ENCODE assay signal across 11 mouse cellular contexts in genomic region chr9:123931761-123932700, GRCm38 (mm10). TPM values are rescaled to one million over a fixed set of nuclear protein-coding genes. Genes with fewer than 3 reads are reported as not detected.
A peak's percentile ranks its signal among the peaks of the same experiment; 100 is the strongest.
DNase-seq lines count a peak whose midpoint lies in the region; ATAC-seq and TF ChIP-seq lines count a peak whose summit lies in the region.
"Had no signal": no experiment of that assay in that cellular context is flagged by ENCODE, and none has a peak within 500 bp of the region (broad histone marks: within the 10 kb centered on the region; RNA-seq: fewer than 3 reads in every experiment).

No protein-coding gene starts in this region.

- no peaks in the 10 kb centered on the region for H3K27me3 ChIP-seq in liver, embryonic 13.5 days
- H3K27me3 ChIP-seq in hindbrain, embryonic 10.5 days (ENCODE audit: insufficient read depth, poor library complexity, severe bottlenecking), result no peaks in the 10 kb centered on the region
- H3K27me3 ChIP-seq: embryonic facial prominence, embryonic 13.5 days had no signal

- no peak for TF ChIP-seq POLR2A in bone marrow, adult 2 months (IDR thresholded peaks at IDR 0.05; ENCODE audit: borderline replicate concordance, control insufficient read depth, low read depth, low read length)

- H3K9me3 ChIP-seq in liver, embryonic 13.5 days (replicated peaks), result no peaks in the 10 kb centered on the region
- H3K9me3 ChIP-seq in hindbrain, embryonic 10.5 days, result no peaks in the 10 kb centered on the region
- H3K9me3 ChIP-seq: embryonic facial prominence, embryonic 13.5 days had no signal

- H3K36me3 ChIP-seq in liver, embryonic 13.5 days, result no peaks in the 10 kb centered on the region
- H3K36me3 ChIP-seq in hindbrain, embryonic 10.5 days, result no peaks in the 10 kb centered on the region
- H3K36me3 ChIP-seq: embryonic facial prominence, embryonic 13.5 days had no signal

- 19% methylated on average over 6 of the region's 6 CpGs for WGBS in bone marrow, adult 2 months
- 31% methylated on average over 6 of the region's 6 CpGs for WGBS in liver, embryonic 13.5 days (ENCODE audit: insufficient replicate concordance)
- WGBS in hindbrain, embryonic 10.5 days, result 75% methylated on average over 6 of the region's 6 CpGs

- H3K4me1 ChIP-seq in bone marrow, adult 2 months (ENCODE audit: control insufficient read depth, insufficient read depth, low read length), result peaks cover 8% of the 10 kb centered on the region
- peaks cover 56% of the 10 kb centered on the region for H3K4me1 ChIP-seq in liver, embryonic 13.5 days (replicated peaks)
- peaks cover 7% of the 10 kb centered on the region; the same call in 1 of the 2 replicates for H3K4me1 ChIP-seq in hindbrain, embryonic 10.5 days (replicated peaks)

- H3K4me2 ChIP-seq in liver, embryonic 13.5 days, result no peak overlapping the region
- H3K4me2 ChIP-seq: embryonic facial prominence, embryonic 13.5 days had no signal

- peak; percentile 11 for DNase-seq in retina, postnatal 1 day
- DNase-seq in retina, embryonic 14.5 days (ENCODE audit: low spot score), result no peak
- DNase-seq in liver, embryonic 13.5 days, result no peak
- peak; percentile 46 for DNase-seq in thymus, postnatal 14 days
- DNase-seq in left cerebral cortex, adult 18-20 months (ENCODE audit: low spot score in 2 of 2), result no peak
- DNase-seq in hindbrain, embryonic 10.5 days (ENCODE audit: low spot score), result no peak
- no peak for DNase-seq in right cerebral cortex, adult 18-20 months

- 0 out of 2 replicates have a peak overlapping the region, but pooled peaks have one; percentile 0 for H3K9ac ChIP-seq in liver, embryonic 13.5 days
- H3K9ac ChIP-seq: embryonic facial prominence, embryonic 13.5 days had no signal

- H3K4me3 ChIP-seq in bone marrow, adult 2 months (replicated peaks; ENCODE audit: control insufficient read depth, low read depth, low read length), result no peak overlapping the region
- no peak overlapping the region for H3K4me3 ChIP-seq in liver, embryonic 13.5 days (replicated peaks)
- no peak overlapping the region for H3K4me3 ChIP-seq in hindbrain, embryonic 10.5 days
- H3K4me3 ChIP-seq: embryonic facial prominence, embryonic 13.5 days had no signal

- ATAC-seq in liver, embryonic 13.5 days (ENCODE audit: low read depth), result peak; percentile 63

- TF ChIP-seq CTCF in bone marrow, adult 2 months (IDR thresholded peaks at IDR 0.05; ENCODE audit: control insufficient read depth, insufficient read depth, low read length), result no peak

- H3K27ac ChIP-seq in bone marrow, adult 2 months (ENCODE audit: control insufficient read depth, insufficient read depth, low read depth, low read length, poor library complexity), result peak overlapping the region; percentile 67
- peak overlapping the region; percentile 18 for H3K27ac ChIP-seq in liver, embryonic 13.5 days
- H3K27ac ChIP-seq in hindbrain, embryonic 10.5 days, result no peak overlapping the region
- H3K27ac ChIP-seq: embryonic facial prominence, embryonic 13.5 days had no signal

RNA-seq across cellular contexts. Expression of gene Ccr1, which starts 36.5 kb away (rescaled TPM):
- polyA plus RNA-seq in bone marrow, adult 2 months (2011; ENCODE audit: insufficient read depth, insufficient read length, low replicate concordance, missing spikeins), result 4.8 and 12.0 TPM in 2 replicates
- polyA plus RNA-seq in liver, embryonic 13.5 days (2015; fragmentation: Nextera tagmentation; extraction: Ambion mirVana), result 1.7 and 1.9 TPM in 2 replicates
- not detected for total RNA-seq in left cerebral cortex, adult 18-20 months (2021)
- polyA plus RNA-seq in hindbrain, embryonic 10.5 days (2016; fragmentation: Nextera tagmentation; extraction: Ambion mirVana), result 0.90 and 1.0 TPM in 2 replicates

RNA-seq across cellular contexts. Expression of gene Ccr1l1, which starts 46.2 kb away (rescaled TPM):
- polyA plus RNA-seq in bone marrow, adult 2 months (2011; ENCODE audit: insufficient read depth, insufficient read length, low replicate concordance, missing spikeins), result not detected in 2 replicates
- polyA plus RNA-seq in liver, embryonic 13.5 days (2015; fragmentation: Nextera tagmentation; extraction: Ambion mirVana), result not detected in 2 replicates
- total RNA-seq in left cerebral cortex, adult 18-20 months (2021), result not detected
- not detected in 2 replicates for polyA plus RNA-seq in hindbrain, embryonic 10.5 days (2016; fragmentation: Nextera tagmentation; extraction: Ambion mirVana)
- total RNA-seq: heart, adult 18-20 months had no signal
- polyA plus RNA-seq: embryonic facial prominence, embryonic 13.5 days; limb, embryonic 11.5 days had no signal

Comparison
In these comparisons a context has a peak if more than half of its experiments do, and no peak if none do; other contexts are left out.
1. DNase-seq: peak in retina, postnatal 1 day (single experiment) and thymus, postnatal 14 days (single experiment); none in retina, embryonic 14.5 days (single experiment), liver, embryonic 13.5 days (single experiment), left cerebral cortex, adult 18-20 months (0 of 2), hindbrain, embryonic 10.5 days (single experiment) and right cerebral cortex, adult 18-20 months (single experiment).